Mouse (Mus musculus) sigmoid colon, adult 10 weeks (tissue): Measurements from ENCODE around the gene Dip2c. TPM values are rescaled to one million over a fixed set of nuclear protein-coding genes. Genes with fewer than 3 reads are reported as not detected.

ENCODE experiments used
- polyA plus RNA-seq: library from polyadenylated mRNA; stranded (reverse); fragments of 350-450 nt; fragmentation: Illumina TruSeq; extraction: RNeasy Lipid Tissue Mini Kit (QIAGEN cat#74804); gene quantifications from one replicate; pipeline ENCODE4 v1.2.3, GENCODE M21; 2014; ENCODE audit warnings: low read depth, low replicate concordance

The Dip2c gene
- polyA plus RNA-seq = 11.2 TPM

GRCm38 (mm10) chr13:9276322-9276855 lies at the start of gene Dip2c:
Gene Dip2c (plus strand): TSS chr13:9276528.

Other genes with a start within 250 kb of the Dip2c start
- gene Larp4b, start 182.6 kb upstream of the Dip2c start, polyA plus RNA-seq = 109 TPM